Mouse (Mus musculus): Measurements from ENCODE around the gene Lrrc74a.

The Lrrc74a gene

DNA sequence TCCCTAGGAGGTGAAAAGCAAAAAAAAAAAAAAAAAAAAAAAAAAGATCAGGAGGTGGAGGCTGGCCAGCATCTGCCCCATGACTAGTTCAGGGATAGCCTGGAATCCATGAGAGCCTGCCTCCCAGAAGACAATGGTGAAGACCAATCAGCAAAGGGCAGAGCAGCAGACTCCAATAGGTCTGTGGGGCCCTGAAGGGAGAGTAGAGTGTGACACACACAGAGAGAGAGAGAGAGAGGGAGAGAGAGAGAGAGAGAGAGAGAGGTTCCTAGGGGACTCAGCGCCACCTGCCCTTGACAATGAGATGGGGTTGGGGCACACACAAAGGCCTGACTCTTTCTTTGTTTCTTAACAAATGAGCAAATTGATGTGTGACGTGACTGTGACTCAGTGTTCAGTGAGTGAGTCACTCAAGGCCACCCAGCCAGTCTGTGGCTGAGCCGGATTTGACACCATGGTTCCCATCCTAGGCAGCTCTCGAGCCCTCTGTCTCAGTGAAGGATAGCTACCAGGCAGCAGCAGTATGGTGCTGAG is 52.9 kb downstream of the Lrrc74a start:
- DNase-seq = no peak

DNA sequence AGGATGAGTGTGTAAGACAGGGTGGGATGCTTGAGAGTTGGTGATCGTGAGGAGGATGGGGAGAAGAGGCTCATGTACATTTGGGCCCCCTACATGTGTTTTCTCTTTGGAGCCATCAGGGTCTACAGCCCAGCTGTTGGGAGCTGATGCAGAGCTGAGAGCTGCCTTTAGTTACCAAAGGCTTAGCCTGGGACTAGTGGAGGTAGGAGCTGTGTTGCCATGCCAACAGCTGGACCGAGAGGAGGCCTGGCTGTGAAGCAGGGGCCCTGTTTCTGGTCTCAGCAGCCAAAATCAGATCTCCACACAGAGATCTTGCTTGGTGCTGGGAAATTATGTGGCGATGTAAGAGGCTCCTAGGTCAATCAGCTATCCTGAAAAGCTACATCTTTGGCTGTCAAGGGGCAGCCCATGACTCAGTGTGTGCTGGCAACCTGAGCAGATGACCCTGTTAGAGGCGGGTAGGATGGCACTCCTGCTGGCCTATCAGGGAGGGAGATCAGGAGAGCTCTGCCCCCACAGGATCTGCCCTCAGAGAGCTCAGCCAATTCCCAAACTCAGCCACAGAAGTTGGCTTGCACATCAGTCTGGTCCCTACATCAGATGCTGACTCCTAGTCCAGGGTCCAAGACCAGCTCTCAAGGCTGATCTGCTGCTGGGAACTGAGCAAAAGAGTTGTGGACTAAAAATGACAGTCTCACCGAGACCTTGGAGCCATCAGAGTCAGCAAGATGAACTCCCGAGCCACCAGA is 56.1 kb downstream of the Lrrc74a start:
- no peak for DNase-seq

DNA sequence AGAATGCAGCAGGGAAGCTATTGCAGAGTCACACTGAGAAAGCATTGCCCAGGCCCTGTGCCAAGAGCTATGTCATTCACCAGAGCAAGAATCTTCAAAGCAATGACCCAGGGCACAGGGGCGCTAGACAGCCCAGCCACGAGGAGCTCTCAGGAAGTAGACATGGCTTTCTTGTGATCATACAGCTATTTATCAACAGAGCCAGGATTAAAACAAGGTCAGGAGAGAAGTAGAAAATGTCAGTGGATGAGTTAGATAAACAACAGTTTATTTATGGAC is 56.6 kb downstream of the Lrrc74a start:
- DNase-seq = no peak

DNA sequence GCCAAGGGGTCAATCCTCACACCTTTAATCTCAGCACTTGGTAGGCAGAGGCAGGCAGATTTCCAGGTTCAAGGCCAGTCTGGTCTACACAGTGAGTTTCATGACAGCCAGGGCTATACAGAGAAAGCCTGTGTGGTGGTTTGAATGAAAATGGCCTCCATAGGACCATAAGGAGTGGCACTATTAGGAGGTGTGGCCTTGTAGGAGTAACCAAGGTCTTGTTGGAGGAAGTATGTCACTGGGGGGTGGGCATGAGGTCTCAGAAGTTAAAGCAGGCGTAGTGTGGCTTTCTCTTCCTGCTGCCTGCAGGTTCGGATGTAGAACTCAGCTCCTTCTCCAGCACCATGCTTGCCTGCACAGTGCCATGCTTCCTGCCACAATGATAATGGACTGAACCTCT is 57.8 kb downstream of the Lrrc74a start:
- no peak for DNase-seq

DNA sequence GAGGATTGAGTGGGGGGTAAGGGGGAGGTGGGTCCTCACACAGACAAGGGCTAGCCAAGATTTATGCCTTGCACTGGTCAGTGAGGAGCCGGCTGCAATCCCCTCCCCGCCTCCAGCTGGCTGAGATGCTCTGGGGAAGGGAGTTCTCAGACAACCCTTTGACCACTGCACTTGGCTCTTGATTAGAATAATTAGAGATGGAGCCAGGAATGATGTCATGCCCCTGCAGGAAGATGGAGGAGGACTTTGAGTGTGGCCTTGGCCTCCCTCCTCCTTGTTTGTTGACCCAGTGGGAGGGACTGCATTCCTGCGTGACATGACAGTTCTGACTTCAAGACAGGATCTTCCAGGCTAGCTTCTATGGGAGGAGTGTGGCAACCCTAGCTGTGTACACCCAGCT is 59.7 kb downstream of the Lrrc74a start:
- peak; percentile 52 for DNase-seq

DNA sequence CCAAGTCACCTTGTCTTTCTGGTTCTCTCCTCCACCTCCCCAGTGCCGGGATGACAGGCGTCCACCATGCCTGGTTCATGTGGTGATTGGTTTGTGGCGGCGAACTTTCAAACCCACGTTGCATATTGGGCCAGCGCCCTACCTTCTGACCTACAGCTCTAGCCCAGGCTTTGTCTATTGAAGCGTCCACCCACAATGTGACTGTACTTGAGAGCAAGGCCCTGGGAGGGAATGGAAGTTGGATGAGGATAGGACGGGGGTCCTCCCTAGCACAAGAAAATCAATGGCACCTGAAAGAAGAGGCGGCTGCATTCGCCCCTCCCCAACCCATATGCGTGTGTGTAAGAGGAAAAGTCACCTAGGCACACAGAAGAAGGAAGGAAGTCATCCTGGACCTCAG is 60.2 kb downstream of the Lrrc74a start:
- DNase-seq = peak; percentile 28

DNA sequence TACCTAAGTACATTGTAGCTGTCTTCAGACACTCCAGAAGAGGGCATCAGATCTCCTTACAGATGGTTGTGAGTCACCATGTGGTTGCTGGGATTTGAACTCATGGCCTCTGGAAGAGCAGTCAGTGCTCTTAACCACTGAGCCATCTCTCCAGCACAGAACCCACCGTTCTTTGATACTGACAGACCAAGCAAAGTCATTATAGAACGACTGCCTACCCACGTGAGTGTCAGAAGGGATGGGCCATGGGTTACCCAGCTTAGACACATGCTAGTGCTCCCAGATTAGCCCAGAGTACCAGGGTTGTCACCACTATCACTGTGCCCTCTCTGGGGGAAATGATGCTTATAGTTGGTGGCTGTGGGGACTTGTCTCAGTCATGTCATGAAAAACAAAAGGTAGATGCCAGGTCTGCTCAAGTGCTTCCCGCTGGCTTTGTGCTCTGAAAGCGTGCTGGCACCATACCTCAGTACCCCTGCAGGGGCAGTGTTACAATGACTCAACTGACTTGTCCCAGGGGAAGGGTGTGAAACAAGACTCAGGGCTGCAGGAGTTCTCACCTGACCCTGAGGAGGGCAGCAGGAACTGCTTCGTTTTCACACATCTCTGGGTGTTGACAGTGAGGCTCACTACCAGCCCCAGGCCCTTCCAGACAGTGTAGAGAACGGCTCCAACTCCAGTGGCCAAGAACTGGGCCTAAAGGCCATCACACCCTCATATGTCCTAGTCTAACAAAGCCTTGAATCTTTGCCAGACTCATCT is 61.1 kb downstream of the Lrrc74a start:
- DNase-seq = no peak

DNA sequence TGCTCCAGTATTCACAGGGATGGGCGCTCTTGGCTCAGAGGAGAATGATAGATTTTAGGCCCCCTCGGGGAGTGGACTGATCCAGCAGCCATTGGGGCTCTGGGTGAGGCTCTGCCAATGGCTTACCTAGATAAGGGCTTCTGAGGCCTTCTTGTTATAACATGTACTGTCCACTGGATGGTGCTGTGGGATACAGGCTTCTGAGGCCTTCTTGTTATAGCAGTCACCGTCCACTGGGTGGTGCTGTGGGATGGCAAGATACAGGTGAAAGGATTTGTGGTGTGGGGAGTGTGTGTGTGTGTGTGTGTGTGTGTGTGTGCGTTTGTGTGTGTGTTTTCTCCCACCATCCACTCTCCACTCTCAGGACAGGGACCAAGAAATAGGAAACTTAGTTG is 61.7 kb downstream of the Lrrc74a start:
- DNase-seq = peak; percentile 84

DNA sequence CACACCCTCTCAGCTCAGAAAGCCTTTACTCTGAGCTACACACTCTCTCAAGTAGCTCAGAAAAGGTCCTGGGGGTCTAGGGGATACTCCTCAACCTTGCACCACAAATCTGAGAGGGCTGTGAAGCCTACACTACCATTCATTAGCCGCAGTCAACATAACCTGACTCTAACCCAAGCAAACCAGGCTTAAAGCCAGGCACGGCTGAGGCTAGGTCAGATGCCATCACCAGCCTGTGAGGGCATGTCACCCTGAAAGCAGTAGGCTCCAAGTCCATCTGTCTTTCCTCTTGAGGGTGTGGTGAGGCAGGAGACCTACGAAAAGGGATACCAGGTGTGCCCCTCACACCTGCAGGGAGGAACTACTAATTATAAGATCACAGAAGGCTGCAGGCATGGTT is 62.2 kb downstream of the Lrrc74a start:
- DNase-seq = peak; percentile 48

DNA sequence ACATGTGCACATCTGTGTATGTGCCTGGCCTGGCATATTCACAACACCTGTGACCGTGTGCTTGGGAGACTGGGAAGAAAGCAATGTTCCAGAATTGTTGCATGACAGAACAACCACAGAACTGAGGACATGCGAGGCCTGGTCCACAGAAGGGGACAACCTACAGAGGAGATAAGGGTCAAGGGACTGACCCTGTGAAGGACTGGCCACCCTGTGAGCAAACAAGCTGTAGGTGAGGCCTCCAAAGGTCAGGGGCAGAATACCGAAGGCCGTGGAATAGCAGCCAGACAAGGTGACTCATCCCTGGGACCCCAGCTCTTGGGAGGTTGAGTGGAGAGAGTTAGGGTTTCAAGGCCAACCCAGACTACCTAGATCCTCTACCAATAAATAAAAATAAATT is 63.6 kb downstream of the Lrrc74a start:
- peak; percentile 36 for DNase-seq

DNA sequence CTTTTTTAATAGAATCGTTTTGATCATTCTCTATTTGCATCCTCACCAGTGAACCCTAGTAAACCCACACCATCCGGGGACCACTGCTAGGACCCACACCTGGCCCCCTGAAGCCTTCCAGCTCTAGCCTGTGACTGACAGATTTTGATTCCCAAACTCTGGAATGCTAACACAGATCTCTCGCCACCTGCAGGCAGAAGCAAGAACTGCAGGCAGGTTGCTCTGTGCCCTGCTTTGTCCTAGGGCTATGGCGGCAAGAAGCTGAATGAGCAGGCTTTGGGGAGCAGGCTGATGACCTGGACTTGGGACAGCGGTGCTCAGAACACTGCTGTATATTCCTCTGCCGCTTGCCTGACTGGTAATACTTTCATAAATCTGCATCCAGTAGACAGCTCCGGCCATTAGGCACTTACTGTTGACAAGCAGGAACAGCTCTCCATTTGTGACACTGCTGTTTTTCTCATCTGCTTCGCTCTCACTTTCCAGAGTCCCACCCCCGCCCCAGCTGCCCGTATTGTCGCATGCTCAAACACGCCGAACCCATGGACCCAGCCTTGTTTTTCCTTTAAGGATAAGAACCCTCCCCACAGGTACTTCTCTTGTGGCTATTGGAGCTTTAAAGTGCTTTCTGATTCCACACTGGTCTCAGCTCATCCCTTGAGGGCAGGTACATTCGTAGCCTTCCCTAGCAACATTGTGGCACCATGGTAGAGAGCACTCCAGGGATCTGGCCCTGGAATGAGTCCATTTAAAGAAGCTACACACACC is 64.8 kb downstream of the Lrrc74a start:
- DNase-seq = peak; percentile 85

DNA sequence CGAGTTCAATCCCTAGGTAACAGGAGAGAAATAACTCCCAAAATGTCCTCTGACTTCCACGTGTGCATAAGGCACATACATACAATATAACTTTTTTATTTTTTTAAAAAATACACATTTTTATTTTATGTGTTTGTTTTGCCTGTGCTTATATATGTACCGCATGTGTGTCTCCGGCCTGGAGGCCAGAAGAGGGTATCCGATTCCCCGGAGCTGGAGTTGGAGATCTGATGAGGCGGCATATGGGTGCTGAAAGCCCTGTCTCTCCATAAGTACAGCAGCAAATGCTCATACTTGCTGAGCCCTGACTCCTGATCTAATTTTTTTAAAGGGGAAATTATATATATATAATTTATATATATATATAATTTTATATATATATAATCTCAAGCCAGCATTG is 65.6 kb downstream of the Lrrc74a start:
- DNase-seq = peak; percentile 42

DNA sequence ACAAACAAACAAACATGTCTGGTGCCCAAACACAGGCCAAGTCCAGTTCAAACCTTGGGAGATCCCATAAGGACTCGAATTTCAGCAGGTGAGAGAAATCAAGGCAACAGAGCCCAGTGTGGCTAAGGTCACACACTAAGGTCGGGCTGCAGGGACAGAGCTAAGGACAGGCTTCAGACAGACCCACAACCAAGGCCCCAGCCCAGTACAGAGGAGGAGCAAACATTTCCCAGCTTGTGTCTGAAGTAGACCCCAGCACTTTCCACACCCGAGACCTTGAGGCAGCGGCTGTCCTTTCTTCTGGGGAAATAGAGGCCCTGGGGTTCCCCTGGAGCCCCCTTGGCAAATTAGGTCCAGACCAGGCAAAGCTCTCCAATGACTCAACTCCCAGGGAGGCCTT is 66.2 kb downstream of the Lrrc74a start:
- DNase-seq = peak; percentile 66

DNA sequence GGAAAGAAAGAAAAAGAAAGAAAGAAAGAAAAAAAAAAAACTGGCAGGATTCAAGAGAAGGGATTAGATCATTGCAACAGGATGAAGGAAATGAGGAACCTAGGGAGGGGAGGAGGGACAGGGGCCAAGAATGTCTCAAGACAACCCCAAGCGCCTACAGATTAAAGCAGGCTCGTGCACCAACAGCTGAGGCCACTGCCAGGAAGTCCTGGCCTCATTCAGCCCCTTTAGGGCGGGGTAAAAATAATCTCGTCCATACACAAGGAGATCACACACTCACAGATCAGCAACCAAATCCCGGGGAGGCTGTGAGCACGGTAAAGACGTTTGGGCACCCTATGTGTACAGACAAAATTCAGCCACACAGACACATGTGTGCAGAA is 66.6 kb downstream of the Lrrc74a start:
- no peak for DNase-seq

DNA sequence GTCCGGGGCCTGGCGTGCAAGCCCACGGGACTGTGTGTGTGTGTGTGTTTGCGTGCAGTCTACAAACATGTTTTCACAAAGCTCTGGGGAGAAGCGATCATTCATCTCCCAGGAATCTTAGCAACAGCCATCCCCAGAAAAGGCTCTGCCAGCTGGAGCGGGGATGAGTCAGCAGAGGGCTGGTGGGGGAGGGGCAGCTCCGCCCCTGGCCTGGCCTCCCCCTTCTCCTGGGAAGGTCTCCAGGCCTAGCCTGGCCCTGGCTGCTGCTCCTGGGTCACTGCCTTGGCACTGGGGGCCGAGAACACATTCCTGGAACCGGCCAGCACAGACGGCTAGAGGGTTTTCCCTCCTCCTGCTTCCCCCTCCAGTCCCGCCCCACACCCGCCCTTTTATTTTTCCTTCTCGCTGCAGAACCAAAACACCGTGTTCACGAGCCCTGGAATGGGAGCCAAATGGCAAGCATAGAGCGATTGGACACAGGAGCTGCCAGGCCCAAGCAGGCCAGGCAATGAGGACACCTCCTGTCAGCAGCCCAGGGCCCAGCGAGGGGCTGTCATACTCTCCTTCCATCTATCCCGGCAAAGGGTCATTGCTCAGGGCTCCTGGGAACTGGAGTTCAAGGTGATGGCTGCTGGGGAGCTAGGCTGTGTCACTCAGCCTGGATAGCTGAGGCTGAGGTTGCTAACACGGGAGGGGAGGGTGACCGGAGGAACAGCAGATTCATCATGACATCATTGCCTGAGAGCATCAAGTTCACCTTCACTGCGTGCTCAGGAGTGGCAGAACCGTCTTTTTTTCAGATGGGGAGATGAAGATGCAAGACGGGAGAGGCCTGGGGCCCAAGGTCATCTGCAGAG is 67.2 kb downstream of the Lrrc74a start:
- DNase-seq = peak; percentile 99

DNA sequence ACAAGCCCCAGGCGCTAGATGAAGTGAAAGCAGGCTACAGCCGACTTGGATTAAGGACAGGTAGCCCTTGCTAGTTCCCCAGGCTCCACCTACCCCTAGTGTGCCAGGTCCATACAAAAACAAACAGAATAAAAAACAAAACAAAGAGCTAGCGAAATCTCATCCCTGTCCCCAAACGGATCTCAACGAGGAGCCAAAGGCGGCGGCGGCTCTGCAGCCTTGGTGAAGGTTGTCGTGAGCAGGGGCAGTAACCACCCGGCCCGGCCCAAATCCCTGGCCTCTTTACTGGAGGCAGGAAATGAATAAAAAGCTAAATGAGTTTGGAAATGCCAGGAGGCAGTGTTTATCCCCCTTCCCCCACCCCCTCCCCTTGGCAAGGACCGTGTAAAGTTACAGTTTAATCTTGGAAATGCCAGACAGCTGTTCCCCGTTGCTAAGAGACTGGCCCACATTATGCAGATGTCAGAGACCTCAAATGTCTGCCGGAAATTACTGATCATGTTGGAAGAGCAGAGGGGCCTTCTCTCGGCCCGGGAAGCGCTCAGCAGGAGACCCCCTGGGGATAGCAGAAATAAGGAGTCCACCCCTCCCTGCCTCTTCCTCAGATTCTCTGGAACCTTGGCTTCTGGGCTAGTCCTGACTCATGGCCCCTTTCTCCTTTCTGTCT is 68.0 kb downstream of the Lrrc74a start:
- peak; percentile 74 for DNase-seq

DNA sequence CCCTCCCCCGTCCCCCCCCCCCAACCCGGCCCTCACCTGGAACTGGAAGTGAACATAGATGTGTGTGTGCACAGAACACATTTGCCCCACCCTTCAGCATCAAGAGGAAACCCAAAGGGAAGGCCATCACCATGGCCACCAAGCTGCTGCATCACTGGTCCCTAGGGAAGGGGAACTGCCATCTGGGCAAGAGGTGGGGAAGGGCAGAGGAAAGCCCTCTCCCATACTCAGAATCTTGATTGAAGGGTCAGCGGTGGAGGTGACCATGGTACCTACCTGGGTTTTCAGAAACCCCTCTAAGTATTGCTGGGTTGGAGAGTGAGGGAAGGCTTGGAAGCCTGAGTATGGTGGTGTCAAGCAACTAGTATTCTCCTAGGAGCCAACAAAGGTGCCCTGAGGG is 68.7 kb downstream of the Lrrc74a start:
- peak; percentile 60 for DNase-seq

DNA sequence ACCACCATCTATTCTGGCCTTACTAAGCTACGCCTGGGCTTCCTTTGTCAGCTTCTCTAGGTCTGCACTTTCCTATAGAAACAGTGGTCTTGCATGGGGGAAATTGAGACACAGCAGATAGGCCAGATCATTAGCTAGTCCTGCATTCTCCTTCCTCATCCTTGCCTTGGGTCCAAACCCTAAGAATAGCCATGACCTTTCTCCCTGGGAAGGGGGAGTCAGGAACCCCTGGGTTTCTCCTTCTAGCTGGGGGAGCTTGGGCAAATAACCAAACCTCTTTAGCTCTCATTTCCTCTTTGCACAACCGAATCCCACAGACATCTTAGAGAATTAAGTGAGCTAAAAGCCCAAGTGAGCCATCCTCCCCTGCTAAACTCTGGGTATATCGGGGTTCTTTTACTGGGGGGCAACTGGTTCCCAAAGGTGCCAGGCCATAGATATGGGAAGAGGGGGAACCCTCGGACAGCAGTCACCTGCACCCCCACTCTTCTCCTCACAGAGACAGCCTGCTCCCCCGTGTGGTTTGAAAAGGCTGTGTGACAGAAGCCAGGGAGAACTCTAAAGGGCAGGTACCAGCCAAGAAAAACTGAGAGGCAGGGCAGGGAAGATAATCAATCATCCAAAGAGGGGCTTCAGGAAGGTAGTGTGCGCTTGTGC is 69.6 kb downstream of the Lrrc74a start:
- DNase-seq = peak; percentile 66

DNA sequence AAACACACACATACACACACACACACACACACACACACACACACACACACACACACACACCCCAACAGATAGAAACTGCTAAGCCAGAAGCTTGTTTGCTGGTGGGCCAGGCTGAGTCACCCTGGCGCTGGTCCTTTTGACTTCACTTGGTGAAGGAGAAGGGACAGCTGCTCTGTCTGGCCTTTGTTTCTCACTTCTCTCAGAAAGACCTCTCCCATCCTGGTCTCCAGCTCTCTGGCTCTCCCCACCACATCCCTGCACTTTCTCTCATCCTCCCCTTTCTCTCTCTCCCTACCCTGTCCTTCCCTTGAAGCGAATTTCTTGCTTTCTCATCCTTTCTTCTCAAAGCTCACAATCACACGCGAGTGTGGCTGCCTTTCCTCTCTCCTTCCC is 70.1 kb downstream of the Lrrc74a start:
- peak; percentile 28 for DNase-seq

DNA sequence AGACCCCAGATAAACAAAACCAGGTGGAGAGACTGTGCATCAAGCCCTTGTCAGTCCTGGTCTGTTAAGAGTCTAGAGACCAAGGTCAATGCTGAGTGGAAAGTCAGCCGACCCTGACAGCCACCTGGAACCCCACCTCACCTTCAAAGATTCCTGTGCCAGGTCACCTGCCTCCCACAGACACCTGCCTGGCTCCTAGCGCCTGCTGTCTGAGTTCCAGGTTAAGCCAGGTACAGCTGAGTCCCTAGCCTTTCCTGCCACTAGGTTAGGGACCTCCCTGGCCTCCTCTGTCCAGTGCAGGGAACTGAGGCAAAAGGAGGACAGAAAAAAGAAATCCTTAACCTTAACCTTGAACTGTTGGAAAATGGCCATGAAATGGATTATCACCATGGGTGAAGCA is 70.7 kb downstream of the Lrrc74a start:
- DNase-seq = peak; percentile 59

DNA sequence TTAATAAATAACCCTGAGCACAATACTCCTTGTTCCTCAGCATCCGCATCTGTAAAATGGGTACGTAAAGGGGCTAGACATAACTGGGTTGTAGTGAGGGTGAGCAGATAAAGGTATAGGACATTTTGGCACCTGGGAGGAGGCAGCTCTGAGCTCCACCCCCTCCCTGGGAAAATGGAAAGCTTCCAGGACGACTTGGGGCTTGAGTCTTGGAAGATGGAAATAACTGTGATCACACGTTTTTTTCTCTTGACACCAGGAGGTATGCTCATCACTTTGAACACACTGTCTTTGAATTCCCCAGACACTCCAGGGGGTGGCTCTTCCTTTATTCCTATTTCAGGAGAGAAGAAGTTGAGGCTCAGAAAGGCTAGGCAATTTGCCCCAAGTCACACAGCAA is 71.1 kb downstream of the Lrrc74a start:
- peak; percentile 65 for DNase-seq
